Mouse (Mus musculus): ENCODE results near the gene Ms4a1. TPM values are rescaled to one million over a fixed set of nuclear protein-coding genes. Genes with fewer than 3 reads are reported as not detected.

Gene Ms4a1
- polyA plus RNA-seq, 1 experiment: not detected

- no peak for DNase-seq (ENCODE audit: low read depth)
- TF ChIP-seq CTCF (IDR thresholded peaks at IDR 0.05; ENCODE audit: borderline replicate concordance, extremely low read depth, insufficient read depth, insufficient read length) (no peak), POLR2A (IDR thresholded peaks at IDR 0.05; ENCODE audit: borderline replicate concordance, extremely low read depth, insufficient read depth, insufficient read length, poor library complexity, severe bottlenecking) (no peak)
These were observed 4.5 kb downstream of the Ms4a1 start for GRCm38 (mm10) chr19:11261522-11261921.

- TF ChIP-seq CTCF (IDR thresholded peaks at IDR 0.05; ENCODE audit: borderline replicate concordance, extremely low read depth, insufficient read depth, insufficient read length): no peak
- TF ChIP-seq POLR2A (IDR thresholded peaks at IDR 0.05; ENCODE audit: borderline replicate concordance, extremely low read depth, insufficient read depth, insufficient read length, poor library complexity, severe bottlenecking): no peak
- no peak for DNase-seq (ENCODE audit: low read depth)
These were observed 21.8 kb downstream of the Ms4a1 start for GRCm38 (mm10) chr19:11244230-11244629.

GRCm38 (mm10) chr19:11242560-11242959 lies 23.5 kb downstream of the Ms4a1 start:
- TF ChIP-seq POLR2A (IDR thresholded peaks at IDR 0.05; ENCODE audit: borderline replicate concordance, extremely low read depth, insufficient read depth, insufficient read length, poor library complexity, severe bottlenecking): no peak
- no peak for TF ChIP-seq CTCF (IDR thresholded peaks at IDR 0.05; ENCODE audit: borderline replicate concordance, extremely low read depth, insufficient read depth, insufficient read length)
- DNase-seq (ENCODE audit: low read depth): peak; percentile 14

GRCm38 (mm10) chr19:11235820-11236219 lies 30.2 kb downstream of the Ms4a1 start:
- TF ChIP-seq CTCF (IDR thresholded peaks at IDR 0.05; ENCODE audit: borderline replicate concordance, extremely low read depth, insufficient read depth, insufficient read length) (no peak), POLR2A (IDR thresholded peaks at IDR 0.05; ENCODE audit: borderline replicate concordance, extremely low read depth, insufficient read depth, insufficient read length, poor library complexity, severe bottlenecking) (no peak)
- DNase-seq (ENCODE audit: low read depth): no peak

GRCm38 (mm10) chr19:11234921-11235735 lies 30.9 kb downstream of the Ms4a1 start:
- TF ChIP-seq POLR2A (IDR thresholded peaks at IDR 0.05; ENCODE audit: borderline replicate concordance, extremely low read depth, insufficient read depth, insufficient read length, poor library complexity, severe bottlenecking) (no peak), CTCF (IDR thresholded peaks at IDR 0.05; ENCODE audit: borderline replicate concordance, extremely low read depth, insufficient read depth, insufficient read length) (no peak)

GRCm38 (mm10) chr19:11234244-11234643 lies 31.8 kb downstream of the Ms4a1 start:
- no peak for TF ChIP-seq POLR2A (IDR thresholded peaks at IDR 0.05; ENCODE audit: borderline replicate concordance, extremely low read depth, insufficient read depth, insufficient read length, poor library complexity, severe bottlenecking)
- no peak for TF ChIP-seq CTCF (IDR thresholded peaks at IDR 0.05; ENCODE audit: borderline replicate concordance, extremely low read depth, insufficient read depth, insufficient read length)
- DNase-seq (ENCODE audit: low read depth): no peak

More at GRCm38 (mm10) chr19:11234921-11235735, 30.9 kb downstream of the Ms4a1 start:
- no peak for DNase-seq (ENCODE audit: low read depth)

- TF ChIP-seq POLR2A (IDR thresholded peaks at IDR 0.05; ENCODE audit: borderline replicate concordance, extremely low read depth, insufficient read depth, insufficient read length, poor library complexity, severe bottlenecking) (no peak), CTCF (IDR thresholded peaks at IDR 0.05; ENCODE audit: borderline replicate concordance, extremely low read depth, insufficient read depth, insufficient read length) (no peak)
- no peak for DNase-seq (ENCODE audit: low read depth)
These were observed 33.7 kb downstream of the Ms4a1 start, which contains the start of gene Ms4a12 for GRCm38 (mm10) chr19:11232348-11232747. Gene Ms4a12, minus strand, starts transcription at chr19:11232448.

Other genes starting within 250 kb of the Ms4a1 start
- not detected in 2 replicates for gene Ms4a18, start 248.2 kb downstream of the Ms4a1 start, polyA plus RNA-seq (2012; rRNA removed)
- gene Ms4a8a, start 185.1 kb downstream of the Ms4a1 start, polyA plus RNA-seq (2012; rRNA removed): not detected in 2 replicates
- gene 1700017D01Rik, start 135.4 kb downstream of the Ms4a1 start, polyA plus RNA-seq (2012; rRNA removed): not detected in 2 replicates
- gene 1700025F22Rik, start 100.9 kb downstream of the Ms4a1 start, polyA plus RNA-seq (2012; rRNA removed): not detected in 2 replicates
- not detected in 2 replicates for gene Ms4a13, start 69.5 kb downstream of the Ms4a1 start, polyA plus RNA-seq (2012; rRNA removed)
- gene Ms4a12, start 33.8 kb downstream of the Ms4a1 start, polyA plus RNA-seq (2012; rRNA removed): not detected in 2 replicates
- gene Ms4a5, start 17.6 kb upstream of the Ms4a1 start, polyA plus RNA-seq (2012; rRNA removed): not detected in 2 replicates
- gene Ms4a14, start 48.2 kb upstream of the Ms4a1 start, polyA plus RNA-seq (2012; rRNA removed): 0.15 and 0.18 TPM in 2 replicates
- gene Ms4a7, start 69.9 kb upstream of the Ms4a1 start, polyA plus RNA-seq (2012; rRNA removed): 0.86 and 1.9 TPM in 2 replicates
- 0.25 and 0.38 TPM in 2 replicates for gene Ms4a4a, start 109.3 kb upstream of the Ms4a1 start, polyA plus RNA-seq (2012; rRNA removed)
- gene Ms4a4c, start 138.5 kb upstream of the Ms4a1 start, polyA plus RNA-seq (2012; rRNA removed): 0.06 and 0.12 TPM in 2 replicates
- not detected in 2 replicates for gene Ms4a4b, start 177.3 kb upstream of the Ms4a1 start, polyA plus RNA-seq (2012; rRNA removed)
- gene Ms4a6c, start 203.1 kb upstream of the Ms4a1 start, polyA plus RNA-seq (2012; rRNA removed): 1.4 and 1.6 TPM in 2 replicates
- 0.13 TPM in 1 of 2 replicates, not detected in the other for gene Gm8369, start 219.7 kb upstream of the Ms4a1 start, polyA plus RNA-seq (2012; rRNA removed)